Mouse (Mus musculus) liver, embryonic 12.5 days (tissue): ENCODE measurements at regions not wholly inside any gene's neighbourhood (a gene's known extent, or its start where the extent isn't known, plus 50 kb on each side); places are given as distances from the start of the nearest gene placed in this dataset.

ENCODE experiments used
- ATAC-seq: fragments of 200-750 bp; cut with Nextera tagmentation; 2 replicates; pipeline ENCODE4 v1.8.0; 2017; ENCODE audit warnings: moderate number of reproducible peaks, mild to moderate bottlenecking, moderate library complexity
- H3K27ac ChIP-seq: fragments of 300-500 bp; sonication (generic); 2 replicates; pipeline ENCODE4 v1.5.1; 2016; ENCODE audit warnings: mild to moderate bottlenecking
- H3K27me3 ChIP-seq: fragments of 300-500 bp; sonication (generic); replicated peaks from 2 replicates; pipeline ENCODE4 v1.6.1; 2016; ENCODE audit warnings: mild to moderate bottlenecking, moderate library complexity
- H3K36me3 ChIP-seq: fragments of 300-500 bp; sonication (generic); 2 replicates; pipeline ENCODE4 v1.6.1; 2016; ENCODE audit warnings: mild to moderate bottlenecking, moderate library complexity
- H3K4me1 ChIP-seq: fragments of 300-500 bp; sonication (generic); 2 replicates; pipeline ENCODE4 v1.6.1; 2016
- H3K4me2 ChIP-seq: fragments of 300-500 bp; sonication (generic); 2 replicates; pipeline ENCODE4 v1.6.1; 2016; ENCODE audit warnings: mild to moderate bottlenecking, moderate library complexity
- H3K4me3 ChIP-seq: fragments of 300-500 bp; sonication (generic); 2 replicates; pipeline ENCODE4 v1.5.1; 2016; ENCODE audit warnings: mild to moderate bottlenecking, moderate library complexity
- H3K9ac ChIP-seq: fragments of 300-500 bp; sonication (generic); 2 replicates; pipeline ENCODE4 v1.6.1; 2016; ENCODE audit warnings: mild to moderate bottlenecking, moderate library complexity
- H3K9me3 ChIP-seq: fragments of 300-500 bp; sonication (generic); replicated peaks from 2 replicates; pipeline ENCODE4 v1.6.1; 2016; ENCODE audit warnings: mild to moderate bottlenecking, moderate library complexity
- WGBS: fragments of 180-500 bp; shearing (Covaris S2); methylation state at CpG from one replicate; pipeline ENCODE4 v1.1.7; 2016; ENCODE audit not compliant: insufficient replicate concordance; 5-methylcytosine and 5-hydroxymethylcytosine counted together

- ATAC-seq = no peak
- WGBS = 68% methylated on average over 7 of the region's 7 CpGs
- peaks cover 26% of the 10 kb centered on the region for H3K4me1 ChIP-seq
- no peak overlapping the region for H3K4me2 ChIP-seq
- H3K27me3 ChIP-seq = 0 out of 2 replicates have a peak, but pooled peaks cover 12% of the 10 kb centered on the region
- no peak overlapping the region for H3K9ac ChIP-seq
- no peaks in the 10 kb centered on the region for H3K9me3 ChIP-seq
- no peak overlapping the region for H3K27ac ChIP-seq
- H3K36me3 ChIP-seq = no peaks in the 10 kb centered on the region
- H3K4me3 ChIP-seq = no peak overlapping the region
These were observed 312.3 kb downstream of the Gm49356 start for GRCm38 (mm10) chr15:59201386-59201785.

GRCm38 (mm10) chr15:59201894-59202670, 313.0 kb downstream of the Gm49356 start:
- Histone ChIP-seq H3K4me1 (peaks cover 20% of the 10 kb centered on the region), H3K4me3 (no peak overlapping the region), H3K9ac (no peak overlapping the region), H3K27me3 (0 out of 2 replicates have a peak, but pooled peaks cover 12% of the 10 kb centered on the region), H3K36me3 (no peaks in the 10 kb centered on the region), H3K9me3 (no peaks in the 10 kb centered on the region), H3K4me2 (no peak overlapping the region), H3K27ac (no peak overlapping the region)
- 54% methylated on average over 19 of the region's 19 CpGs for WGBS
- ATAC-seq = no peak

- Histone ChIP-seq H3K36me3 (no peaks in the 10 kb centered on the region), H3K9me3 (no peaks in the 10 kb centered on the region), H3K9ac (no peak overlapping the region), H3K4me3 (no peak overlapping the region), H3K4me2 (no peak overlapping the region), H3K27ac (no peak overlapping the region), H3K4me1 (peaks cover 8% of the 10 kb centered on the region), H3K27me3 (0 out of 2 replicates have a peak, but pooled peaks cover 12% of the 10 kb centered on the region)
- 59% methylated on average over 17 of the region's 17 CpGs for WGBS
- no peak for ATAC-seq
These were observed 314.2 kb downstream of the Gm49356 start for GRCm38 (mm10) chr15:59203097-59203849.

- no peak for ATAC-seq
- 64% methylated on average over 17 of the region's 17 CpGs for WGBS
- H3K4me2 ChIP-seq = no peak overlapping the region
- peaks cover 4% of the 10 kb centered on the region; the same call in 1 of the 2 replicates for H3K4me1 ChIP-seq
- H3K4me3 ChIP-seq = no peak overlapping the region
- no peak overlapping the region for H3K9ac ChIP-seq
- no peaks in the 10 kb centered on the region for H3K9me3 ChIP-seq
- no peaks in the 10 kb centered on the region for H3K36me3 ChIP-seq
- 0 out of 2 replicates have a peak, but pooled peaks cover 12% of the 10 kb centered on the region for H3K27me3 ChIP-seq
- H3K27ac ChIP-seq = no peak overlapping the region
These were observed 314.9 kb downstream of the Gm49356 start for GRCm38 (mm10) chr15:59203850-59204625.

- no peak for ATAC-seq
- Histone ChIP-seq H3K36me3 (no peaks in the 10 kb centered on the region), H3K4me1 (no peaks in the 10 kb centered on the region), H3K9me3 (no peaks in the 10 kb centered on the region), H3K27ac (no peak overlapping the region), H3K9ac (no peak overlapping the region), H3K27me3 (0 out of 2 replicates have a peak, but pooled peaks cover 12% of the 10 kb centered on the region), H3K4me2 (no peak overlapping the region), H3K4me3 (no peak overlapping the region)
- WGBS = 77% methylated on average over 3 of the region's 3 CpGs
These were observed 316.0 kb downstream of the Gm49356 start for GRCm38 (mm10) chr15:59205091-59205490.

- Histone ChIP-seq H3K27me3 (0 out of 2 replicates have a peak, but pooled peaks cover 12% of the 10 kb centered on the region), H3K9me3 (no peaks in the 10 kb centered on the region), H3K36me3 (no peaks in the 10 kb centered on the region), H3K27ac (no peak overlapping the region), H3K4me3 (no peak overlapping the region), H3K4me1 (no peaks in the 10 kb centered on the region), H3K9ac (no peak overlapping the region), H3K4me2 (no peak overlapping the region)
- ATAC-seq = no peak
- 64% methylated on average over 7 of the region's 7 CpGs for WGBS
These were observed 316.4 kb downstream of the Gm49356 start for GRCm38 (mm10) chr15:59205544-59205943.

- no peak overlapping the region for H3K27ac ChIP-seq
- no peak overlapping the region for H3K4me3 ChIP-seq
- H3K4me1 ChIP-seq = no peaks in the 10 kb centered on the region
- no peak overlapping the region for H3K4me2 ChIP-seq
- H3K9ac ChIP-seq = no peak overlapping the region
- H3K27me3 ChIP-seq = 0 out of 2 replicates have a peak, but pooled peaks cover 12% of the 10 kb centered on the region
- H3K36me3 ChIP-seq = no peaks in the 10 kb centered on the region
- ATAC-seq = no peak
- H3K9me3 ChIP-seq = no peaks in the 10 kb centered on the region
- 55% methylated on average over 7 of the region's 7 CpGs for WGBS
These were observed 317.5 kb downstream of the Gm49356 start for GRCm38 (mm10) chr15:59206636-59207035.

- peak; percentile 70; the same call in 1 of the 2 replicates for ATAC-seq
- no peaks in the 10 kb centered on the region for H3K36me3 ChIP-seq
- 32% methylated on average over 4 of the region's 4 CpGs for WGBS
- H3K4me3 ChIP-seq = no peak overlapping the region
- H3K9me3 ChIP-seq = no peaks in the 10 kb centered on the region
- H3K27me3 ChIP-seq = 0 out of 2 replicates have a peak, but pooled peaks cover 6% of the 10 kb centered on the region
- no peak overlapping the region for H3K27ac ChIP-seq
- no peaks in the 10 kb centered on the region for H3K4me1 ChIP-seq
- no peak overlapping the region for H3K9ac ChIP-seq
- H3K4me2 ChIP-seq = no peak overlapping the region
These were observed 318.9 kb downstream of the Gm49356 start for GRCm38 (mm10) chr15:59207976-59208375.

GRCm38 (mm10) chr15:59212362-59212761, 323.3 kb downstream of the Gm49356 start:
- no peak overlapping the region for H3K9ac ChIP-seq
- no peak for ATAC-seq
- H3K9me3 ChIP-seq = no peaks in the 10 kb centered on the region
- no peaks in the 10 kb centered on the region for H3K36me3 ChIP-seq
- no peak overlapping the region for H3K27ac ChIP-seq
- no peak overlapping the region for H3K4me2 ChIP-seq
- WGBS = 62% methylated on average over 3 of the region's 3 CpGs
- H3K4me3 ChIP-seq = no peak overlapping the region
- H3K27me3 ChIP-seq = no peaks in the 10 kb centered on the region
- H3K4me1 ChIP-seq = no peaks in the 10 kb centered on the region

GRCm38 (mm10) chr15:59214096-59214495, 325.0 kb downstream of the Gm49356 start:
- WGBS = 67% methylated on average over 4 of the region's 4 CpGs
- H3K4me3 ChIP-seq = no peak overlapping the region

GRCm38 (mm10) chr15:59215239-59215638, 326.1 kb downstream of the Gm49356 start:
- H3K36me3 ChIP-seq = no peaks in the 10 kb centered on the region
- ATAC-seq = no peak
- no peaks in the 10 kb centered on the region for H3K9me3 ChIP-seq
- H3K9ac ChIP-seq = no peak overlapping the region
- no peak overlapping the region for H3K27ac ChIP-seq
- H3K4me2 ChIP-seq = no peak overlapping the region
- no peaks in the 10 kb centered on the region for H3K27me3 ChIP-seq
- no peak overlapping the region for H3K4me3 ChIP-seq
- WGBS = 61% methylated on average over 4 of the region's 4 CpGs
- H3K4me1 ChIP-seq = no peaks in the 10 kb centered on the region

More at GRCm38 (mm10) chr15:59214096-59214495, 325.0 kb downstream of the Gm49356 start:
- Histone ChIP-seq H3K27me3 (no peaks in the 10 kb centered on the region), H3K9ac (no peak overlapping the region), H3K4me1 (no peaks in the 10 kb centered on the region), H3K36me3 (no peaks in the 10 kb centered on the region), H3K4me2 (no peak overlapping the region), H3K27ac (no peak overlapping the region), H3K9me3 (no peaks in the 10 kb centered on the region)
- ATAC-seq = no peak
